Mouse (Mus musculus): ENCODE results near the gene Plac1.

- no peak for TF ChIP-seq CTCF (IDR thresholded peaks at IDR 0.05; ENCODE audit: low read depth)
- no peak for TF ChIP-seq EP300 (IDR thresholded peaks at IDR 0.05; ENCODE audit: low read depth)
These were observed 30.5 kb downstream of the Plac1 start for GRCm38 (mm10) chrX:53209431-53209830.
